8 mouse cellular contexts compared by ENCODE assay signal in the genomic region with DNA sequence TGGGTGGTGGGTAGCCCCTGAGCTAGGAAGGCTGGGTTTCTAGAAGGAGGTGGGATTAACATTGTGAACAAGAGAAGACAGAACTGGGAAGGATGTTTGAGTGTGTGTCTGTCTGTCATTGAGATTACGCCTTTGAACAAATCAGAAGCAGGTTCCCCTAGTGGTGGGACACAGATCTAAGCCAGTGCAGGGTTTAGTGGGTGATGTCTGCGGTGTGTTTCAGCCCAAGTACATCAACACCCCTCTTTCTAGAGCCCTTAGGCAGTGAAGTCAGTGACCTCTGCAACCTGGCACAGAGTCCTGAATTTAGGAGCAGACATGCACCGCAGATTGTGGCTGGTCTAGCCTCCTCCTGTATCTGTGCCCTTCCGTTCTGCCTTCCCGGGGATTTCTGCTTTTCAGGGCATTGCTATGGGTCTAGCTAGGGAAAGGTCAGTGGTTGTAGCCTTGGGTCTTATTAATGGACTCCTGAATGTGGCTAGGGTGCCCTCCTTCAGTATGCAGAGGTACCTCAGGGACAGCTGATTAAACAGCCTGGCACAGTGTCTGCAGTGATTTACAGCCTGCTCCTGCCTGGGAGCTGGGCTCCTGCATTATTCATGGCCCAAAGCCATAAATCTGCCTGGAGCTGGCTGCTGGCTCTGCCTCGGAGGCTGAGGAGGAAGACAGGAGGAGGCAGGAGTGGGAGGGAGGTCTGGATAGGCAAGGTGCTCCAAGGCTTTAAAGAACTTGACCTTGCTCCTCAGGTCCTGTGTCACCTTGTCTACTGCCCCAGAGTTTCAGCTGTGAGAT.
A peak's percentile ranks its signal among the peaks of the same experiment; 100 is the strongest.
DNase-seq lines count a peak whose midpoint lies in the region; ATAC-seq lines count a peak whose summit lies in the region.

No protein-coding gene starts in this region.

- DNase-seq in NIH3T3 (ENCODE audit: low read depth): peak; percentile 76
- peak; percentile 85 for DNase-seq in adrenal gland, adult 8-10 months
- peak; percentile 64 to 74 for DNase-seq in frontal cortex, postnatal 36 days (ENCODE audit: low spot score in 2 of 2)
- DNase-seq in limb, embryonic 11.5 days (ENCODE audit: low spot score): peak; percentile 54
- peak; percentile 25 for DNase-seq in right cerebral cortex, postnatal 4 days
- DNase-seq in B cell, adult 2 months: no peak
- DNase-seq in thymus, postnatal 14 days: no peak

- 36% methylated on average over 6 of the region's 6 CpGs for WGBS in kidney, embryonic 15.5 days
- WGBS in limb, embryonic 11.5 days: 57% methylated on average over 6 of the region's 6 CpGs

- peak; percentile 83 for ATAC-seq in kidney, embryonic 15.5 days (replicated peaks; ENCODE audit: low FRiP score)
- no peak for ATAC-seq in limb, embryonic 11.5 days (ENCODE audit: insufficient number of reproducible peaks, low FRiP score, low TSS enrichment, low read depth)

- H3K27me3 ChIP-seq in kidney, embryonic 15.5 days: peaks cover 73% of the 10 kb centered on the region
- H3K27me3 ChIP-seq in limb, embryonic 11.5 days (ENCODE audit: control insufficient read depth, insufficient read depth, low read length): no peaks in the 10 kb centered on the region

- H3K4me3 ChIP-seq in kidney, embryonic 15.5 days (replicated peaks): no peak overlapping the region
- H3K4me3 ChIP-seq in limb, embryonic 11.5 days (ENCODE audit: low read depth, low read length): no peak overlapping the region

- H3K9ac ChIP-seq in kidney, embryonic 15.5 days: no peak overlapping the region
- H3K9ac ChIP-seq in limb, embryonic 11.5 days (ENCODE audit: low read length): no peak overlapping the region

- H3K4me1 ChIP-seq in kidney, embryonic 15.5 days: peaks cover 26% of the 10 kb centered on the region
- H3K4me1 ChIP-seq in limb, embryonic 11.5 days (ENCODE audit: control insufficient read depth, insufficient read depth, low read length): peaks cover 16% of the 10 kb centered on the region

- H3K36me3 ChIP-seq in kidney, embryonic 15.5 days: no peaks in the 10 kb centered on the region
- H3K36me3 ChIP-seq in limb, embryonic 11.5 days (ENCODE audit: control insufficient read depth, insufficient read depth, low read length): no peaks in the 10 kb centered on the region

- no peak overlapping the region for H3K4me2 ChIP-seq in kidney, embryonic 15.5 days
- H3K4me2 ChIP-seq in limb, embryonic 11.5 days (ENCODE audit: low read depth, severe bottlenecking): no peak overlapping the region

- no peak overlapping the region for H3K27ac ChIP-seq in kidney, embryonic 15.5 days
- no peak overlapping the region; the same call in 1 of the 2 replicates for H3K27ac ChIP-seq in limb, embryonic 11.5 days (replicated peaks; ENCODE audit: low read depth, low read length)

- H3K9me3 ChIP-seq in kidney, embryonic 15.5 days (replicated peaks): no peaks in the 10 kb centered on the region
- no peaks in the 10 kb centered on the region for H3K9me3 ChIP-seq in limb, embryonic 11.5 days (ENCODE audit: control insufficient read depth, low read length)

Comparison
In these comparisons a context has a peak if more than half of its experiments do, and no peak if none do; other contexts are left out.
1. DNase-seq: peak in NIH3T3 (single experiment), adrenal gland, adult 8-10 months (single experiment), frontal cortex, postnatal 36 days (2 of 2), limb, embryonic 11.5 days (single experiment) and right cerebral cortex, postnatal 4 days (single experiment); none in B cell, adult 2 months (0 of 2) and thymus, postnatal 14 days (single experiment).